Mouse (Mus musculus): ENCODE measurements around the gene C2cd4a. TPM values are rescaled to one million over a fixed set of nuclear protein-coding genes. Genes with fewer than 3 reads are reported as not detected.

Gene C2cd4a
- total and polyA plus RNA-seq, 2 experiments from 2014 or later, result not detected

- no peak overlapping the region for H3K27ac ChIP-seq (ENCODE audit: low read depth)
- H3K4me3 ChIP-seq (ENCODE audit: low read depth, low read length), result no peak overlapping the region
- WGBS, result 66% methylated on average over 16 of the region's 16 CpGs
- H3K36me3 ChIP-seq (replicated peaks; ENCODE audit: control insufficient read depth, insufficient read depth, low read length), result 0 out of 2 replicates have a peak, but pooled peaks cover 5% of the 10 kb centered on the region
- TF ChIP-seq EP300 (IDR thresholded peaks at IDR 0.05; ENCODE audit: low read depth), result no peak
- no peak for TF ChIP-seq CTCF (IDR thresholded peaks at IDR 0.05; ENCODE audit: low read depth)
- DNase-seq (ENCODE audit: low spot score) (no peak), ATAC-seq (ENCODE audit: insufficient read depth, low read depth) (no peak)
- H3K9me3 ChIP-seq (replicated peaks; ENCODE audit: control insufficient read depth, low read length), result no peaks in the 10 kb centered on the region
- no peaks in the 10 kb centered on the region for H3K4me1 ChIP-seq (ENCODE audit: control insufficient read depth, insufficient read depth)
- no peak overlapping the region for H3K4me2 ChIP-seq (ENCODE audit: low read depth, low read length)
- H3K9ac ChIP-seq (replicated peaks; ENCODE audit: low read depth, low read length), result no peak overlapping the region
- H3K27me3 ChIP-seq (ENCODE audit: control insufficient read depth, insufficient read depth, low read length), result no peaks in the 10 kb centered on the region
These were observed 37.7 kb upstream of the C2cd4a start for GRCm38 (mm10) chr9:67869691-67870450.

GRCm38 (mm10) chr9:67867411-67867810, 35.3 kb upstream of the C2cd4a start:
- no peak for DNase-seq (ENCODE audit: low spot score)
- Histone ChIP-seq H3K27ac (ENCODE audit: low read depth) (no peak overlapping the region), H3K9ac (replicated peaks; ENCODE audit: low read depth, low read length) (no peak overlapping the region), H3K9me3 (replicated peaks; ENCODE audit: control insufficient read depth, low read length) (no peaks in the 10 kb centered on the region), H3K4me2 (ENCODE audit: low read depth, low read length) (no peak overlapping the region), H3K4me3 (ENCODE audit: low read depth, low read length) (no peak overlapping the region), H3K36me3 (replicated peaks; ENCODE audit: control insufficient read depth, insufficient read depth, low read length) (0 out of 2 replicates have a peak, but pooled peaks cover under 1% of the 10 kb centered on the region), H3K4me1 (ENCODE audit: control insufficient read depth, insufficient read depth) (no peaks in the 10 kb centered on the region), H3K27me3 (ENCODE audit: control insufficient read depth, insufficient read depth, low read length) (no peaks in the 10 kb centered on the region)
- no peak for TF ChIP-seq CTCF (IDR thresholded peaks at IDR 0.05; ENCODE audit: low read depth)
- TF ChIP-seq EP300 (IDR thresholded peaks at IDR 0.05; ENCODE audit: low read depth), result no peak
- 85% methylated on average over 6 of the region's 6 CpGs for WGBS
- ATAC-seq (ENCODE audit: insufficient read depth, low read depth), result no peak

- Histone ChIP-seq H3K4me1 (ENCODE audit: control insufficient read depth, insufficient read depth) (no peaks in the 10 kb centered on the region), H3K9ac (replicated peaks; ENCODE audit: low read depth, low read length) (no peak overlapping the region), H3K27me3 (ENCODE audit: control insufficient read depth, insufficient read depth, low read length) (no peaks in the 10 kb centered on the region), H3K36me3 (replicated peaks; ENCODE audit: control insufficient read depth, insufficient read depth, low read length) (peaks cover 11% of the 10 kb centered on the region; the same call in 1 of the 2 replicates), H3K9me3 (replicated peaks; ENCODE audit: control insufficient read depth, low read length) (no peaks in the 10 kb centered on the region), H3K4me3 (ENCODE audit: low read depth, low read length) (no peak overlapping the region), H3K4me2 (ENCODE audit: low read depth, low read length) (no peak overlapping the region), H3K27ac (ENCODE audit: low read depth) (no peak overlapping the region)
- ATAC-seq (ENCODE audit: insufficient read depth, low read depth) (no peak), DNase-seq (ENCODE audit: low spot score) (no peak)
- no peak for TF ChIP-seq EP300 (IDR thresholded peaks at IDR 0.05; ENCODE audit: low read depth)
- no peak for TF ChIP-seq CTCF (IDR thresholded peaks at IDR 0.05; ENCODE audit: low read depth)
- 69% methylated on average over 7 of the region's 7 CpGs for WGBS
These were observed 33.3 kb upstream of the C2cd4a start for GRCm38 (mm10) chr9:67865411-67865810.

GRCm38 (mm10) chr9:67864011-67864410, 31.9 kb upstream of the C2cd4a start:
- no peak overlapping the region for H3K4me2 ChIP-seq (ENCODE audit: low read depth, low read length)
- no peaks in the 10 kb centered on the region for H3K9me3 ChIP-seq (replicated peaks; ENCODE audit: control insufficient read depth, low read length)
- no peak overlapping the region for H3K9ac ChIP-seq (replicated peaks; ENCODE audit: low read depth, low read length)
- 69% methylated on average over 4 of the region's 4 CpGs for WGBS
- H3K4me1 ChIP-seq (ENCODE audit: control insufficient read depth, insufficient read depth), result no peaks in the 10 kb centered on the region
- H3K27ac ChIP-seq (ENCODE audit: low read depth), result no peak overlapping the region
- ATAC-seq (ENCODE audit: insufficient read depth, low read depth) (no peak), DNase-seq (ENCODE audit: low spot score) (no peak)
- no peak overlapping the region for H3K4me3 ChIP-seq (ENCODE audit: low read depth, low read length)
- H3K36me3 ChIP-seq (replicated peaks; ENCODE audit: control insufficient read depth, insufficient read depth, low read length), result peaks cover 11% of the 10 kb centered on the region; the same call in 1 of the 2 replicates
- TF ChIP-seq CTCF (IDR thresholded peaks at IDR 0.05; ENCODE audit: low read depth) (no peak), EP300 (IDR thresholded peaks at IDR 0.05; ENCODE audit: low read depth) (no peak)
- no peaks in the 10 kb centered on the region for H3K27me3 ChIP-seq (ENCODE audit: control insufficient read depth, insufficient read depth, low read length)

GRCm38 (mm10) chr9:67863332-67863731, 31.2 kb upstream of the C2cd4a start:
- no peak overlapping the region for H3K27ac ChIP-seq (ENCODE audit: low read depth)
- no peaks in the 10 kb centered on the region for H3K4me1 ChIP-seq (ENCODE audit: control insufficient read depth, insufficient read depth)
- H3K4me2 ChIP-seq (ENCODE audit: low read depth, low read length), result no peak overlapping the region
- H3K4me3 ChIP-seq (ENCODE audit: low read depth, low read length), result no peak overlapping the region
- peaks cover 14% of the 10 kb centered on the region; the same call in 1 of the 2 replicates for H3K36me3 ChIP-seq (replicated peaks; ENCODE audit: control insufficient read depth, insufficient read depth, low read length)
- no peaks in the 10 kb centered on the region for H3K9me3 ChIP-seq (replicated peaks; ENCODE audit: control insufficient read depth, low read length)
- TF ChIP-seq EP300 (IDR thresholded peaks at IDR 0.05; ENCODE audit: low read depth) (no peak), CTCF (IDR thresholded peaks at IDR 0.05; ENCODE audit: low read depth) (no peak)
- DNase-seq (ENCODE audit: low spot score) (no peak), ATAC-seq (ENCODE audit: insufficient read depth, low read depth) (no peak)
- no peak overlapping the region for H3K9ac ChIP-seq (replicated peaks; ENCODE audit: low read depth, low read length)
- 84% methylated on average over 5 of the region's 5 CpGs for WGBS
- no peaks in the 10 kb centered on the region for H3K27me3 ChIP-seq (ENCODE audit: control insufficient read depth, insufficient read depth, low read length)

Measured in heart, postnatal 0 days (tissue).